Mouse (Mus musculus) telencephalon, adult 2 months (tissue): ENCODE results near the gene Ptpa.

ENCODE experiments used
- DNase-seq: peaks from one replicate; pipeline ENCODE4 v3.0.0-alpha.2; 2011; ENCODE audit warnings: low read depth, low spot score

The Ptpa gene

DNA sequence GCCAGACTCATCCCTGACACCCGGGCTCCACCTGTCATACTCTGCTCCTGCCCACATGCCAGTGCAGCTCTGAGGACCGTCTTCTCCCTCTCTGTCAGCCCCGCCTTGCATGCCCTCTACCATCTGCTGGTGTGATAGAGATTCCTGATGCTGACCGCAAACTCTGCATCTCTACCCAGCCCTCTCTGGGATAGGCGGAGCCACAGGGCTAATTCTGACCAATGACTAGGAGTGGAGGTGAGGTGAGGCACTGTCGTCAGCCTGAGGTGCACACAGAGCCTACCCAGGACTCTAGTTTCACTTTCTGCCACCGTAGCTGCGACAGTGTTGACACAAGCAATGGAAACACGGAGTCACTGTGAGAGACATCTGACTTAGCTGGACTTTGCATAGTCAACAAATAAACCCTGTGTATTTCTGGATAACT lies 48.1 kb downstream of the Ptpa start:
- DNase-seq, result peak; percentile 85

DNA sequence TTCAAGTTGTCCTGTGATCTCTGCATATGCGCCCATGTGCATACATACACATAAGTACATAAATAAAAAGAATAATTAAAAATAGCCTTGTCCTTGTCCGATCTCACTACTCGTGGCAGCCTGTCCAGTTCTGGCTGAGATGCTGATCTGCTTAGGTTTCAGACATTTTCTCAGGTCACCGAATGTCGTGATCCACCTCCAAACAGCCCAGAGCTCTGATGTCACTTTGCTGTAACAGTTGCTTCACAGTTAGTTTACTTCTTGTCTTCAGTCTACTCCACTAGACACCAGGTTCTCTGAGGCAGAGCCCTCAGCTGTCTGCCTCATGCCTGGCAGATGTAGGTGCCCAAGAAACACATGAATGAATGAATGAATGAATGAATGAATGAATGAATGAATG lies 48.6 kb downstream of the Ptpa start:
- no peak for DNase-seq

DNA sequence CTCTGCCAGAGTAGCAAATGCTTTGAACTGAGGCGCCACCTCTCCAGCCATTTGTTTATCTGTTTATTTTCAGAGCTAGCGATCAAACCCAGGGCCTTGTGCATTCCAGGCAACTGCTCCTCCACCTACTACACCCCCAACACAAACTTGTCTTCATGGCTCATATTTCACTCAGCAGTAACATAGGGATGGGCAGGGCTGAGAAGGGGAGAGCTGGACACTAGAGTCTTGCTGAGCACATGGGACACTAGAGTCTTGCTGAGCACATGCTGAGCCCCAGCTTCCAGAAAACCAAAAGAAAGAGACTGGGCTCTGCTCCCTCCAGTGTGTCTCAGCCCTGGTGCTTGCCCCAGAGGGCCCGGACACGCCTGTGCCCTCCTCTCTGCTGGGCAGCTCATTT lies 50.9 kb downstream of the Ptpa start:
- no peak for DNase-seq

DNA sequence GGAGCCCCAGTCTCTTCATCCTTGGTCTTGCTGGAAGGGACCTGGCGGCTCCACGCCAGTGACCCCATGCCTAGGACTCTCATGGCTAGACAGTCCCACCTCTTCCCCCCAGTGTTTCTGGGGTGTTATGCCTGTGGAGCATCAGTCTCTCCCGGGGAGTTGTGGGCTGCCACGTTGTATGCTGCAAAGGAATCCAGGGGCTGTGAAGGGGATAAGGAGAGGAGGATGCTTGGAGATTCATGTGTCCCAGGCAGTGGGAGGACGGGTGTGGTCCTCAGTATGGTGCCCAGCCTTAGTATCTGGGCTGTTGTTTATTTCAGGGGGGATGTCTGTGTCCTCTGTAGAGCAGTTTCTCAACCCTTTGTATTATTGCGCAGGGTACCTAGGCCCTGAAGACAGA lies 53.2 kb downstream of the Ptpa start:
- DNase-seq, result no peak

DNA sequence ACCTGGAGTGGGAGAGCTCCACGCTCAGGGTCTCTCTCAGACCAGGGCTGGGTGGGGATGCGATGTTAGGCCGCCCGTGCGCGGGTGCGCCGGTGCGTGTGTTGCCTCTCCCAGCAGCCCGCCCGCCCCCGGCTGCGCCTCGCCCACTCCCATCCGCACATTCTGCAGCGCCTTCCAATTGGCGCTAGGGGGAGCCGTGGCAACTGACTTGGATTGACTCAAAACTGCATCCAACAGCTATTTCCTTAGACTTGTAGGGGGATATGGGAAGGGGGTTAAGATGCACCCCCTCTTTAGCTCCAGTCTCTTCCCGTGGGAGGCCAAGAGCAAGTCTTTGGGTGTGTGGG lies 53.9 kb downstream of the Ptpa start:
- DNase-seq, result peak; percentile 73

DNA sequence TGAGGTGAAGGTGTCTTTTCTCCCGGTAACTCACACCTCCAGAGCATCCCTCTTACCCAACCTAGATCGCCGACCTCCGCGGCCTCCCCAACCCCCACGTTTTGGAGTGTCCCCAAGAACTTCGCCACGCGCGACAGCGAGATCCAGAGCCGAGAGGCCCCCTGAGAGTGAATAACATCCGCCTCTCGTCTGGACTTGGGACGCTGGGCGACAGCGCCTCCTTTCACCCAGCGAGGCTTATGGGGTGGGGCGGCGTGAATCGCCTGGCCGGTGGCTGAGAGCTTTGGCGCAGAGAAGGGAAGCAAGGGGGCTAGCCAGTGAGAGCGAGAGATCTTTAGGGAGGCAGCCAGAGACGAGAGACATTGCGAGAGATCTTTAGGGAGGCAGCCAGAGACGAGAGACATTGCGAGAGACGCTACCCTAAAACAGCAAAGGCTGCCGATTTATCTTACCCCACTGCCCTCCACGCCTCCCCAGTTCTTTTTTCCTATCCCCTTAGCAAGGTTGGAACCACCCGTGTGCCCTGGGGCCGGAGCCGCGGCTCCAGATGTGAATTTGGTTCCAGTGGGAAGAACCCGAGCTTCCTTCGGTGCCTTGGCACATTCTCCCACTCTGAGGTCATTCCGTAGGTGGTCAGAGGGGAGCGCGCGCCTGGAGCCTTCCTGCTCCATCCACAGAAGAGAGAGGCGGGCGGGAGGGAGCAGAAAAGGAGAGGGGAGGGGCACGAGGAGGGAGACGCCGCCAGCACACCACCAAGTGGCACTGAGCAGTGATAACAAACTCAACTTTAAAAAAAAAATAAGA lies 54.5 kb downstream of the Ptpa start:
- DNase-seq, result no peak

DNA sequence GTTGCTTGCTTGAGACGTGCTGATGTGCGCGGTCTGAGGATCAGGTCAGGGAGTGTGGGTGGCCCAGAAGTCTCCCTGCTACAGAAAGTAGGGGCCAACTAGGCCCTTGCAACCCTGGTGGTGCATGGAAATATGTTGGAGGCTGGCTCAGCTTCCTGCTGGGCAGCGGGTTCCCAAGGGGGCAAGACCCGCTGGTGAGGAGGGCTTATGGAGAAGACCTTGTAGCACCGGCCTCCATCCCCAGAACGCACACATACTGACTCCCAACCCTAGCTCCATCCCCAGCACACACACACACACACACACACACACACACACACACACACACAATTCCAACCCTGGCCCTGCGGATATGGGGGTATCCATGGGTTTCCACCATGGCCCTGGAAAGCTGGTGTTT lies 55.2 kb downstream of the Ptpa start:
- DNase-seq, result no peak

DNA sequence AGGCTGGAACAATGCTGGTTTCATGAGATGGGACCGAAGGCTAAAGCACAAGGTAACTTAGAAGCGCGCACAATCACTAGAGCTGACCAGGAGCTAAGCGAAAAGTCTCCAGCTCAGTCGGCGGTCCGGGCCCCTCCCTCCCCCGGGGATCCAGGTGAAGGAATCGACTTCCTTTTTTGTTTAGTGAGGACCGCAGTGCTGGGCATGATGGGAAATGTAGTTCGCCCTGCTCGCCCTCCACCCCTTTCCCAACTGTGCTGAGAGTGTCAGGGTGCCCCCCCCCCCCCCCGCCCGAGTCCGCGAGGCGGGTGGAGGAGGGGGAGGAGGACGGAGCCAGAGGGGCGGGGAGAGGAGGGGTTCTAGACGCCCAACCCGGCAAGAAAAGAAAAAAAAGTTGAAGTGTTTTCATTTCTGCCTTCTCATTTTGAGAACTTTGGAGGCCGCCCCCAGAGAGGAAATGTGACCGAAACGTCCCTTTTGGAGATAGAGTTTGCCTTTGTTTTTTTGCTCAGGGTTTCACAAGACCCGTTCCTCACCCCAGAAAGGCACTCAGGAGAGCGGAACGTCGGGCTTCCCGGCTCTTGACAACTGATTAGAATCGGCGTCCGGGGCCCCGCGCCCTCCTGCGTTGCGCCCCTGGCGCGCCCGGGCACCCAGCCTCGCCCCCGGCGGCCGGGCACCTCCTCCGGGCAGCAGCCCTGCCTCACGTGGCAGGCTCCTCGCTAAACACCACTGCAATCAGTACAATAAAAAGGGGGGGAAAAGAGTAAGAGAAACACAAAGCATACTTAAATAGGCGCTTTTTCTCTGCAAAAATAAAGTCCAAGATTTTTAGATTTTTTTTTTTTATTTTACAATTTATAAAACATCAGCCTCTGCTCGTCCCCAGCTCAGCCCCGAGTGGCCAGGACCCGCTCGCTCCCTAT lies 56.2 kb downstream of the Ptpa start:
- peak; percentile 68 for DNase-seq

DNA sequence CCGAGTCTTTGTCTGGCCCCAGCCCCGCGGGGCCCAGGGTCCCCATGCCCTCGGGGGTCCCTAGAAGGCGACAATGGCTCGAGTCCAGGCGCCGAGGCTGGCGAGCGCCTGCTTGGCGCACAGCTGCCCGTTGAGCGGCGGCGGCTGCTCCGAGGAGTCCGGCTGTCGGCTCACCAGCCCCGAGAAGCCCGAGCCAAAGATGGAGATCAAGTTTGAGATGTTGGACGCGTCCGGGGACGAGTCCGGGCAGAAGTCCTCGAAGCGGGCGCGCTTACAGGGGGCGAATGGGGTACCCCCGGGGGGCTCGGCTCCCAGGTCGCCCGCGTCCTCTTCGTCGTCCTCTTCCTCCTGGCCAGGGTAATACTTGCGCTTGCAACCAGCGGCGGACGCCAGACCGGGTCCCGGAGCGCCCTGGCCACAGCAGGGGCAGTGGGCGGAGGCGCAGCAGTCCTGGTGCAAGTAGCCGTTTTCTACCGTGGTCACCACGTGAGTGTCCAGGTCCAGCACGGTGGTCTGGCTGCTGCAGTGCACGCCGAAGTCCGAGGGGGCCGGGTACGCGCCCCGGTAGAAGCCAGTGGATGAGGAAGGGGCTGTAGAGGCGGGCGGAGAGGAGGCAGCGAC lies 57.0 kb downstream of the Ptpa start:
- no peak for DNase-seq

DNA sequence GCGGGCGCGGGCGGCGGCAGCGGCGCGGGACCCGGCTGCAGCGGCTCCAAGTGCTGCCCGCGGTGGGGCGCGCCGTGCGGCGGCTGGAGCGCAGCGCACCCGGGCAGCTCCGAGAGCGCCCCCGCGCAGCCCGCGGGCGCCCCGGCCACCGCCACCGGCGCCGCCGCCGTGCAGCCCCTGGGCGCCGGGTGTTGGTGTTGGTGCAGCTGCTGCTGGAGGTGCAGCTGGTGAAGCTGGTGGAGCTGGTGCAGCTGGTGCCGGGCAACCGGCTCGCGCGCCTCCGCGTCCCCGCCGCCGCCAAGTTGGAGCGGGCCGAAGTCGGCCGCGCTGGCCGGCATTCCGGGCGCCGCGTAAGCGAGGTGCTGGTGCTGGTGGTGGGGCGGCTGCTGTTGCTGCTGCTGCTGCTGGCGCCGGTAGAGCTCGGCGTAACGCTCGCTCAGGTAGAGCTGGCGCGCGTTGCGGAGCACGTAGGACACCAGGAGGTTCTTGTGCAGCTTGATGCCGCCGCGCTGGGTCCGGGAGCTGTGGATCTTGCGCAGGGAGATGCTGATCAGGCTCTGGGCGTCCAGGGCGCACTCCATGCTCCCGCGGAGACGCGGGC lies 57.7 kb downstream of the Ptpa start:
- DNase-seq, result no peak

DNA sequence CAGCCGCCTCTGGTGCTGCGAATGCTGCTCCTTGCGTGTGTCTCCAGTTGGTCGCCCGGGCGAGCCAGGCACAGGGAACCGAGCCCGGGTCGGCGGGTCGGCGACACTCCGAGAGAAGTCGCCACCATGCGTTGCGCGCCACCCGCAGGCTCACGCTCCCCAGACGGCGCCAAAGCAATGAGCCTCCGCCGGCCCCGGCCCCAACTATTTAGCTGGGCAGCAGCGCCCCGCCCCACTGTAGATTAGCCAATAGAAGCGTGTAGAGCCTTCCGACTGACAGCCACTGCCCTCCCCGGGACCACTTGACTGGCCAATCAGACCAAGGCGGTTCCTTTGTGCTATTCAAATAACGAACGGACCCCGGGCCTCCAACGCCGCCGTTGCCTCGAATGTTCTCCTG lies 58.2 kb downstream of the Ptpa start, which contains the start of gene Ier5l:
Gene Ier5l (minus strand): TSS at position 181 of the 400 bp plus-strand sequence.
- peak; percentile 85 for DNase-seq

DNA sequence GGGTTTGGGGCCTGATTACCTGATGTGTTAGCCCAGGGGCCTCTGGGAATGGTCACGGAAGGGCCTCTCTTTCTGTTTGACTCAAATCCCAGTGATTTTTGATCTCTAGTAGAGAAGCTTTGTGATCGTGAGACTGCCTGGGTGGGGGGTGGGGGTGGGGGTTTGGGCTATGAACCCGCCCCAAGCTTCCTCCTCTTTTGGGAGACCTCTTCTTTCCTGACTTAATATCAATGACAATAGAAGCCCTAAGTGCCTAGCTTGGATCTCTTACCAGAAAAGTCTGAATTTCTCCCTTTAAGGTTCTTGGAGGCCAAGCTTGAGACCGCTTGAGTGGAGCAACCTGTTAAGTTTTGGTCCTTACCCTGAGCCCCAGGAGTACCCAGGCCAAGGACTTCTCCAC lies 58.9 kb downstream of the Ptpa start:
- DNase-seq, result no peak

DNA sequence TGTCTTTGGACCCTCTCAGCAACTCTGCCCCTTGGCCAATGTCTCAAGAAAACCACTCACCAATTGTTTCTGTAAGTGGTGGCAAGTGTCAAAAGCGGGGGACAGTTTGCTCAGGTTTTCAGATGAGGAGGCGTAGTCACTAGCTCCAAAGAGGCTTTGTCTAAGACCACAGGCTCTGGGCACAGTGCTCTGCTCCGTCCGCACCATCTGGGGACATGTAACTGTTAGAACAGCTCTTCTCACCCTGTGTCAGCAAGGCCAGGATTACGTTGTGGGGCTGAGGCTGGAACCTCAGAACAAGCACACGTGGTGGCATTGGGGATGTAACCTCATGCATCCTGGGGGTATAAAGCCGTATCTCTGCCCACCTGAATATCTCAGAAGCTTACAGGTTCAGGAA lies 59.6 kb downstream of the Ptpa start:
- DNase-seq, result no peak

DNA sequence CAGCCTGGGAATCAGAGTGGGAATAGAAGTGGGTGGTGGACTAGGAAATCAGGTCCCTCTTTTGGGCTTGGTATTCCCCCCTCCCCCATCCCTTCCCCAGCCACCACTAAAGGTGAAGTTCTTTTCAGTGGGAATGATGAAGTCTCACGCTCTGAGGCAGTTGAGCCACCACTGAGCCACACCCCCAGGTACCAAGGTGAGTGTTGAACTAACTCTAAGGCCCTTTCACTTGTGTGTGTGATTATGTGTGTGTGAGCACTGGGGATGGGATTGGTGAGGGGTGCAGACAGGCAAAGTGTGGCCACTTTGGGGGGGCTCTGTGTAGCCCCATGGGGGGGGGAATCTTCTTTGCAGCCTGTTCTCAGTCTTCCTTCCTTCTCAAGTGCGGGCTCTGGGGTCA lies 60.4 kb downstream of the Ptpa start:
- DNase-seq, result no peak

DNA sequence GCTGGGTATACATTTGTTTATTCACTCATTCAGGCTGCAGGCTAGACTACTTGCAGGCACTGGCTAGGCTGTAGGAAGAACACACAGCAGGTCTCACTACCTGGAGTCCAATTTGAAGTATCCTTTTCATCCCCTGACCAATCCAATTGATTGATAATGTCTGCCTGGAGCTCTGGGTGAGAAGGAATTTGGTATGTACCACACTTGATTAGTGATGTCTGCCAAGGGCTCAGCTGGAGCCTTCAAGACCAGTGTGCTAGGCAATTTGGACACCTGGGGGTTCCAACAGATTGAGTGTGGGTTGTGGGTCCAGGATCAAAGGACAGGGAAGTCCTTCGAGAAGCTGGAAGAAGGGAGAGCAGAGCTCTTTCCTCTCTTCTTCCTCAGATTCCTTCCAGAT lies 62.7 kb downstream of the Ptpa start:
- no peak for DNase-seq

DNA sequence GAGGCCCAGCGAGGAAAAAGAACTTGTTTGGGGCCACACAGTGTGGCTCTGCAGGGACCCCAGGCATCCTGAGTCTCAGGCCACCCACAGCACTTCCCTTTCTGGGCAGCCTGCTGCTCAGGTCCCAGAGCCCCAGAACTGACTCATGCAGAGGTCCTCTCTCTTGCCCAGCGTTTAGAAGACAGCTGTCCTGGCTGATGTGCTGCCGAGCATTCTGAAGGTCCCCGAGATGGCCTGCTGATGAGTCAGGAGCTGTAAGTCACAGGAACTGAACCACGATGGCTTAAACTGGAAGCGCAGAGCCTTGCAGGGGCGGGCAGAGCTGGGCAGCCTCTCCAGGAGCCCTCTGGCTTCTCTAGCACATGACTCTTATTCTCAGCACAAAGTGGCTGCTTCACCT lies 71.8 kb downstream of the Ptpa start:
- DNase-seq, result no peak

DNA sequence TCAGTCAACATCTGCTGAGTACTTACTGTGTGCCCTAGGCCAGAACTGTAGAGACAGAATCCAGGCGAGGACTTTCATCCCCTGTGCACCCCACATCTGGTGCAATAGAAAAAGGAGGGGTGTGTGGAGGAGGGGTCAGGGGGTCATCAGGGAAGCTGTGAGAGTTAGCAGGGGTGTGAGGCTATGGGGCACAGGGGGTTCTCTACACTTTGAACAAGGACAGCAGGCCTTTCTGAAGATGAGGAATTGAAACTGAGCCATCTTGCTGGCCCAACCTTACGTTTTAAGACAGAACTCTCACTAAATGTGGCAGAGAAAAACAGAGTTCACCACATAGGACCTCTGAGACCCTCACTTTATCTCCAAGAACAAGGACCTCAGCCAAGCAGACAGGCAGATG lies 74.5 kb downstream of the Ptpa start:
- no peak for DNase-seq

DNA sequence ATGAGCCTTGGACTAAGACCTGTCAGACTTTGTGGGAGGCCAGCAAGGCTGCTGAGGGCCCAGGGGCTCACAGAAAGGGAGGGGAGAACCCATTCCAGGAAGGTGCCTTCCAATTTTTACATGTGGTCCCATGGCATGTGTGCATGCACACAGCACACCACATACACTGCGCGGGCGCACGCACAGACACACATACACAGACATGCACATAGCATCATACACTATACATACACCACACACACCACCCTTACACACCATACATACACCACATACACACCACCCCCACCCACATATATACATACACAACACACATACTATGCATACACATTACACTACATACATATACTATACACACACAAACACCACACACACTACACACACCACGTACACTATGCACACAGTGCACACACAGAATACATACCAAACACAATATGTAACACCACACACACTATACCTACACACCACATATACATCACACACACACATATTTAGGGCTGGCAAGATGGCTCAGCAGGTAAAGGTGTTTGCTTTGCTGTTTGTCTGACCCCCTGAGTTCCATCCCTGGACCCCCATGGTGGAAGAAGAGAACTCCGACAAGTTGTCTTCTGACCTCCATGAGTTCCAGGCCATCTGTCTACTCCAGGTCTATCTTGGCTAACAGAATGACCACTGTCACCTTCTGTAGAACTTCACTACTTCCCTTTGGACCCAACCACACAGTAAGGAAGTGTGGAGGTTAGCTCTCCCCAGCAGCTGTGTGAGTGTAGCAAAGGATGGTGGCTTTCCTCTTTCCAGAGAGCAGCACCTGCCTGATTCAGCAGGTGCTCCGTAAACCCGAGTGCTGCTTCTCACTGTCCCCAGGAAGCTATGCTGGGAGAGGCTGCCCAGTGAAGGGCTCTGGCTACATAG lies 79.4 kb downstream of the Ptpa start:
- DNase-seq, result no peak

DNA sequence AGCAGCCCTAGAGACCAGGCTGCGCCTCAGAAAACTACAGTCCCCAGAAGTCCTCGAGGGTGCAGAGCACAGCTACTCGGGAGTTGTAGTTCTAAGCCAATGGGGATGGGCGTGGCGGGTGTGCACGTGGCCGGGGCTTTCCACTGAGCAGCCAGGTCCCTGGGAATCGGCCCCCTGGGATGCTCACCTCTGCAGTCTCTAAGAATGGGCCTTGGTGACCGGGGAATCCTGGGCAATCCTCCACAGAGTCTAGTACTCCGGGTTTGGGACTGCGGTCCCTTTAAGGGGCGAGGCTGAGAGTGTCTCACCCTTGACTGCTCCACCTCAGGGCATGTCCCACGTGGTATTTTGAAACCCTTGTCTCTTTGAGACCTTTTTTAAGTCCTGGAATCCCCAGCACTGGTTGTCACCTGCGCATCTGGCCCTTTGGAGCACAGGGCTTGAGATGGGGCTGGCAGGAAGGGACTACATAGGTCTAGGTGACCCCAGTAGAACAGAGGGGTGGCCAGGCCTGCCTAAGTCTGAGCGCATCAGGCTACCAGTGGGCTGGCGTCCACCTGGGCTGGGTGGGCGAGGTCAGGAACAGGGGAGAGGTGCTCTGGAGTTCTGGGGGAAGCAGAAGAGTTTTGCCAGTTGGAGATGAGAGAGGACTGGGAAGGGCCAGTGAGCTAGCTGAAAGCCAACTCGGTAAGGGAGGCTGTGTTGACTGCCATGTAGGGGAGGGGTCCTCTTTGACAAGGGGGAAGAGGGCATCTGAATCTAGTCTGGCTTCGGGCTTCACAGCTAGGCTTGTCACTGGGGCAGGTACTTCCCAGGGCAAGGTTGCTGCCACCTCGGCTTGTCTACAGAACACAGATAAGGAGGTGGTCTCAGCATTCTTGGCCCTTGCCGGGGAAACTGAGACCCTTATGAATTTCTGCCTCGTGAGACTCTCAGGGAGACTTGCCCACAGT lies 80.3 kb downstream of the Ptpa start:
- DNase-seq, result peak; percentile 56
